Mouse (Mus musculus): ENCODE measurements around the gene Nucks1. TPM values are rescaled to one million over a fixed set of nuclear protein-coding genes. Genes with fewer than 3 reads are reported as not detected.

Gene Nucks1
- polyA plus RNA-seq (2016; fragmentation: Nextera tagmentation; extraction: Ambion mirVana): 129 and 137 TPM in 2 replicates

- H3K36me3 ChIP-seq (replicated peaks): 0 out of 2 replicates have a peak, but pooled peaks cover 6% of the 10 kb centered on the region
- H3K4me1 ChIP-seq: peaks cover 20% of the 10 kb centered on the region
- no peaks in the 10 kb centered on the region for H3K9me3 ChIP-seq
- under 1% methylated on average over 35 of the region's 35 CpGs for whole genome bisulfite sequencing
- H3K27ac ChIP-seq: peak within 1 kb of the TSS; percentile 96
- H3K9ac ChIP-seq: peak within 1 kb of the TSS; percentile 90
- H3K4me3 ChIP-seq (replicated peaks): peak within 1 kb of the TSS; percentile 82
- peak within 1 kb of the TSS; percentile 80 for H3K4me2 ChIP-seq
- H3K27me3 ChIP-seq: peaks cover 26% of the 10 kb centered on the region
- ATAC-seq (ENCODE audit: low FRiP score): peak; percentile 99
These were observed at the start of gene Nucks1 for GRCm38 (mm10) chr1:131910001-131910648. TSS of gene Nucks1 (plus strand) at chr1:131910534.

GRCm38 (mm10) chr1:131861811-131862210 lies 48.5 kb upstream of the Nucks1 start:
- Histone ChIP-seq H3K4me2 (no peak overlapping the region), H3K4me3 (replicated peaks) (no peak overlapping the region), H3K36me3 (replicated peaks) (no peaks in the 10 kb centered on the region), H3K27me3 (no peaks in the 10 kb centered on the region), H3K4me1 (no peaks in the 10 kb centered on the region), H3K27ac (no peak overlapping the region), H3K9ac (no peak overlapping the region), H3K9me3 (no peaks in the 10 kb centered on the region)
- ATAC-seq (ENCODE audit: low FRiP score): no peak
- WGBS: 86% methylated on average over 4 of the region's 4 CpGs

DNA sequence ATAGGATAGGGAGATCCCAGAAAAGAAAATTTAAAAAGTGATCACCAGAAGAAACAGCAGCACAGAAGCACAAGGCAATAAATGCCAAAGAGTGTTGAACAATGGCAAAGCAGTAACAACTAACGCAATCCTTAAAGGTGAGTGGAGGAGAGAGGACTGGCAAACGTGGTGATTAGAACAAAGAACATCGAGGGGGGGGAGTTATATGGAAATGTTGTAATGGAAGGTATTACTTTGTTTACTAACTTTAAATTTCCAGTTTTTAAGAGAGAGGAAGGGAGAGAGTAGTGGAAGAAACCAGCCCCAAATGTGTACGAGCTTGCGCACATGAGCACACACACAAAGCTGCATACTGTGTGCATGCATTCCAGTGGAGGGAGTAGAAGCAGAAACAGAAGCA lies 44.7 kb upstream of the Nucks1 start:
- H3K4me3 ChIP-seq (replicated peaks): no peak overlapping the region
- H3K36me3 ChIP-seq (replicated peaks): no peaks in the 10 kb centered on the region
- 82% methylated on average over 5 of the region's 5 CpGs for WGBS
- H3K4me2 ChIP-seq: no peak overlapping the region
- no peak for ATAC-seq (ENCODE audit: low FRiP score)
- H3K4me1 ChIP-seq: peaks cover 7% of the 10 kb centered on the region; the same call in 1 of the 2 replicates
- peaks cover 5% of the 10 kb centered on the region; the same call in 1 of the 2 replicates for H3K27me3 ChIP-seq
- H3K27ac ChIP-seq: no peak overlapping the region
- H3K9ac ChIP-seq: no peak overlapping the region
- no peaks in the 10 kb centered on the region for H3K9me3 ChIP-seq

DNA sequence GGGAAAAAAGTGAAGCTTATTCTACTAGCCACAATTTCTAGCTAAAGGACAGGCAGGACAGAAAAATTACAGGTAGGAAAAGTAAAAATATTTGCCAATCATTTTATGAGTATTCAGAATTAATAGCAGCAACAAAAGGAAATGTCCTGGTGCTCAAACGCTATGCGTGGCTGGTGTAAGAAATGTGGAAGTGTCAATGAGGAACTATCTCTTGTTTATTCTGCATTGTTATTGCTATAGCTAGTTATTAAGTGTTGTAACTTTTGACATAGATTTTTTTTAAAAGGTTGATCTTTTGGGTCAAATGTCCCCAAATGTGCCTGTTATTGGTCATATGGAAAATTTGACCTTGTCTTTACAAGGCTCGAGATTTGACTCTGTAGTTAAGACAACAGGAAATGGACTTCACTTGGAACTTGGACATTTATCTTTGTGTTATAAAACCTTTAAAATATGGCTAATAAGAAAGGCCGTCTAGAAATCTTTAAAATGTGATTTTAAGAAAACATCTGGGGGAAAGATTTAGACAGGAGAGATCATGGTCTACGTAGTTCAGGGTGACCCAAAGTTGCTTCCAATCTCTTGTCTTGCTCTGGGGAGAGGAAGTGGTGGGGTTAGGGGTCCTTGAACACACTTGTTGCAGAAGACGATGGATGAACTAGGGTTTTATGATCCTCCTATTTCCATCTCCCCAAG lies 43.9 kb upstream of the Nucks1 start:
- Histone ChIP-seq H3K27ac (no peak overlapping the region), H3K4me3 (replicated peaks) (peak overlapping the region; percentile 61; the same call in 1 of the 2 replicates), H3K9me3 (no peaks in the 10 kb centered on the region), H3K9ac (no peak overlapping the region), H3K4me2 (peak overlapping the region; percentile 79; the same call in 1 of the 2 replicates), H3K4me1 (peaks cover 7% of the 10 kb centered on the region; the same call in 1 of the 2 replicates), H3K36me3 (replicated peaks) (no peaks in the 10 kb centered on the region), H3K27me3 (peaks cover 5% of the 10 kb centered on the region; the same call in 1 of the 2 replicates)
- ATAC-seq (ENCODE audit: low FRiP score): peak; percentile 49; the same call in 1 of the 2 replicates
- WGBS: 79% methylated on average over 6 of the region's 6 CpGs

DNA sequence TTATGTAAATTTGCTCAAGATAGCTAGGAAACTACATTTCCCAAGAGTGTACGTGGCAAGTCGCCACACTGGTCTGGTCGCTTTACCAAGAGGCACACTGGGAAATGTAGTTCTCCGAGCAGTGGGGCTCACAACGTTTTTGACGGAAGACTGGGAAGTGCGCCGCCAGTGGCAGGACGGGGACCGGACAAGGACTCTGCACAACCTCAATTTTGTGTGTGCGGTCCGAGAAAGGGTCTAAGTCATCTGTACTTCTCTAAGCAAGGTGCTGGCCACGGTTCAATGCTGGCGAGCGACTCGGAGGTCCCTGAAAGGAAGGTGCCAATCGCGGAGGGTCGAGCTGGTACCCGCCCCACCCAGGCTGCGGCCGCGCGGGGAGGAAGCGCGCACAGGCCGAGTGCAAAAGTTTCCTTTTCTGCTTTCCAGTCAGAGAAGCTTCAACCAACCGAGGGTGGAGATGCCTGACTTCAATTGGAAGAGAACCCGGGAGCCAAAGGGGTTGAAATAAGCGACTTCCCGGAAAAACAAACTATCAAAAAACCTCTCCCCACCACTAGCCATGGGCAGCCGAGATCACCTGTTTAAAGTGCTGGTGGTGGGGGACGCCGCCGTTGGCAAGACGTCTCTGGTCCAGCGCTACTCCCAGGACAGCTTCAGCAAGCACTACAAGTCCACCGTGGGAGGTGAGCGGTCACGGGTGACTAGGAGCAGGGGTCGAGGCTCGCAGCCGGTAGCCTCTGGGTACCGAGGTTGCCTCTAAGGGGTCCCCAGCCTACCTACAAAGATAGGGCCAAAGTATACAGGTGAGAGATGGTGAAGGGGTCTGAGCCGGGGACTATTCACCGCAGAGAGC lies 43.0 kb upstream of the Nucks1 start, which contains the start of gene Rab29:
Gene Rab29, plus strand, starts transcription at position 132 of the 853 bp plus-strand sequence.
- Histone ChIP-seq H3K9ac (peak within 1 kb of the TSS; percentile 50), H3K9me3 (no peaks in the 10 kb centered on the region), H3K36me3 (replicated peaks) (no peaks in the 10 kb centered on the region), H3K4me1 (peaks cover 7% of the 10 kb centered on the region; the same call in 1 of the 2 replicates), H3K4me2 (peak within 1 kb of the TSS; percentile 79), H3K27me3 (peaks cover 5% of the 10 kb centered on the region; the same call in 1 of the 2 replicates), H3K4me3 (replicated peaks) (peak within 1 kb of the TSS; percentile 61), H3K27ac (no peak within 1 kb of the TSS)
- peak; percentile 96 for ATAC-seq (ENCODE audit: low FRiP score)
- 1% methylated on average over 46 of the region's 46 CpGs for WGBS

DNA sequence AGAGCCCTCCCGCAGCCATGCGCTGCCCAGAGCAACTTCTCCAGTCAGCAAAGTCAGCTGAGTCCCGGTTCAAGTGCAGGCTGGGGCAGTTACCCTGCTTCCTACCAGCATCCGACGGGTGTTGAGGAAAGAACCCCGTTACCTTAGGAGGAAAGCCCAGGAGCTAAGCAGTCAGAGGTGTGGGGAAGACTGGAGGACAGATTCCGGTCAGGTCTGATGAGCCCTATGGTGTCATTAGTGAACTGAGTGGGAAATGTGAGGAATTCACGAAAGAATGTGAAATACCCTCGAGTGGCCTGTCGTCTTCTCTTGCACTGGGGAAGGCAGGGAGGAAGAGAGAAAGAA lies 42.4 kb upstream of the Nucks1 start:
- Histone ChIP-seq H3K36me3 (replicated peaks) (no peaks in the 10 kb centered on the region), H3K27ac (no peak overlapping the region), H3K4me3 (replicated peaks) (peak overlapping the region; percentile 61), H3K9me3 (no peaks in the 10 kb centered on the region), H3K9ac (peak overlapping the region; percentile 50; the same call in 1 of the 2 replicates), H3K27me3 (peaks cover 5% of the 10 kb centered on the region; the same call in 1 of the 2 replicates), H3K4me1 (peaks cover 7% of the 10 kb centered on the region; the same call in 1 of the 2 replicates), H3K4me2 (peak overlapping the region; percentile 79)
- 37% methylated on average over 10 of the region's 10 CpGs for WGBS
- ATAC-seq (ENCODE audit: low FRiP score): no peak

GRCm38 (mm10) chr1:131869561-131869960 lies 40.8 kb upstream of the Nucks1 start:
- Histone ChIP-seq H3K4me2 (no peak overlapping the region), H3K9ac (no peak overlapping the region), H3K36me3 (replicated peaks) (no peaks in the 10 kb centered on the region), H3K27ac (no peak overlapping the region), H3K27me3 (peaks cover 5% of the 10 kb centered on the region; the same call in 1 of the 2 replicates), H3K9me3 (no peaks in the 10 kb centered on the region), H3K4me1 (peaks cover 7% of the 10 kb centered on the region; the same call in 1 of the 2 replicates), H3K4me3 (replicated peaks) (no peak overlapping the region)
- ATAC-seq (ENCODE audit: low FRiP score): no peak
- WGBS: 94% methylated on average over 2 of the region's 2 CpGs

- no peak overlapping the region for H3K4me2 ChIP-seq
- no peak overlapping the region for H3K9ac ChIP-seq
- no peak for ATAC-seq (ENCODE audit: low FRiP score)
- no peaks in the 10 kb centered on the region for H3K9me3 ChIP-seq
- H3K27ac ChIP-seq: no peak overlapping the region
- peaks cover 2% of the 10 kb centered on the region; the same call in 1 of the 2 replicates for H3K4me1 ChIP-seq
- no peaks in the 10 kb centered on the region for H3K36me3 ChIP-seq (replicated peaks)
- H3K4me3 ChIP-seq (replicated peaks): no peak overlapping the region
- peaks cover 1% of the 10 kb centered on the region; the same call in 1 of the 2 replicates for H3K27me3 ChIP-seq
- WGBS: 63% methylated on average over 1 of the region's 1 CpGs
These were observed 37.5 kb upstream of the Nucks1 start for GRCm38 (mm10) chr1:131872856-131873255.

GRCm38 (mm10) chr1:131879816-131880215 lies 30.5 kb upstream of the Nucks1 start:
- Histone ChIP-seq H3K4me1 (peaks cover 11% of the 10 kb centered on the region; the same call in 1 of the 2 replicates), H3K27me3 (no peaks in the 10 kb centered on the region), H3K4me3 (replicated peaks) (no peak overlapping the region), H3K4me2 (no peak overlapping the region), H3K9me3 (no peaks in the 10 kb centered on the region), H3K36me3 (replicated peaks) (no peaks in the 10 kb centered on the region), H3K27ac (no peak overlapping the region), H3K9ac (no peak overlapping the region)
- WGBS: 88% methylated on average over 2 of the region's 2 CpGs
- ATAC-seq (ENCODE audit: low FRiP score): no peak

- Histone ChIP-seq H3K27ac (no peak overlapping the region), H3K27me3 (no peaks in the 10 kb centered on the region), H3K4me2 (no peak overlapping the region), H3K9me3 (no peaks in the 10 kb centered on the region), H3K9ac (no peak overlapping the region), H3K36me3 (replicated peaks) (no peaks in the 10 kb centered on the region), H3K4me1 (peaks cover 11% of the 10 kb centered on the region; the same call in 1 of the 2 replicates), H3K4me3 (replicated peaks) (no peak overlapping the region)
- 70% methylated on average over 2 of the region's 2 CpGs for WGBS
- ATAC-seq (ENCODE audit: low FRiP score): no peak
These were observed 27.5 kb upstream of the Nucks1 start for GRCm38 (mm10) chr1:131882787-131883186.

DNA sequence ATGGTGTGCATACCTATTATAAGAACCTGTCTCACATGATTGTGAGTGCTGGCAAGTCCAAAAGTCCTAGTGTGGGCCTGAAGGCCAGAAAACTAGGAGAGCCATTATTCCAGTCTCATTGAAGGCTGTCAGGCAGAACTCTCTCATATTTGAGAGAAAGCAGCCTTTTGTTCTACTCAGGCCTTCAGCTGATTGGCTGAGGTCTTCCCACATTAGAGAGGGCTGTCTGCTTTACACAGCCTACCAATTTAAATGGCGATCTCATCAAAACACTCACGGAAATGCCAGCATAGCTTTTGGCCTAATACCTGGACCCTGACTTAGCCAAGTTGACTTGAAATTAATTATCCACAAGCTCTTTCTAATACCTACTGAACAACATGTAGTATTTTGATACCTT lies 24.2 kb upstream of the Nucks1 start:
- H3K4me1 ChIP-seq: peaks cover 11% of the 10 kb centered on the region; the same call in 1 of the 2 replicates
- no peaks in the 10 kb centered on the region for H3K9me3 ChIP-seq
- H3K36me3 ChIP-seq (replicated peaks): no peaks in the 10 kb centered on the region
- no peak overlapping the region for H3K4me2 ChIP-seq
- no peak for ATAC-seq (ENCODE audit: low FRiP score)
- no peaks in the 10 kb centered on the region for H3K27me3 ChIP-seq
- no peak overlapping the region for H3K4me3 ChIP-seq (replicated peaks)
- WGBS: 51% methylated on average over 2 of the region's 2 CpGs
- no peak overlapping the region for H3K27ac ChIP-seq
- no peak overlapping the region for H3K9ac ChIP-seq
